Mouse (Mus musculus) kidney, embryonic 14.5 days (tissue): ENCODE data around the gene Zfp607a. TPM values are rescaled to one million over a fixed set of nuclear protein-coding genes. Genes with fewer than 3 reads are reported as not detected.
"Not testable (repeated sequence)": the region's sequence is repeated elsewhere in the genome, so short reads cannot be mapped to it uniquely, and the experiment has no call there.

Experiments
- ATAC-seq: fragments of 200-750 bp; cut with Nextera tagmentation; 2 replicates; pipeline ENCODE4 v1.8.0; 2017; ENCODE audit warnings: moderate number of reproducible peaks, mild to moderate bottlenecking, moderate TSS enrichment, moderate library complexity; ENCODE audit not compliant: low FRiP score, low TSS enrichment
- H3K27ac ChIP-seq: fragments of 300-500 bp; sonication (generic); 2 replicates; pipeline ENCODE4 v1.5.1; 2014; ENCODE audit warnings: low read depth, mild to moderate bottlenecking, low read length, moderate library complexity, mixed read lengths
- H3K27me3 ChIP-seq: fragments of 300-500 bp; sonication (generic); 2 replicates; pipeline ENCODE4 v1.6.1; 2014; ENCODE audit warnings: mild to moderate bottlenecking, low read length; ENCODE audit not compliant: control insufficient read depth, insufficient read depth
- H3K36me3 ChIP-seq: fragments of 300-500 bp; sonication (generic); 2 replicates; pipeline ENCODE4 v1.6.1; 2014; ENCODE audit warnings: low read length, mixed read lengths; ENCODE audit not compliant: control insufficient read depth, insufficient read depth
- H3K4me1 ChIP-seq: fragments of 300-500 bp; sonication (generic); 2 replicates; pipeline ENCODE4 v1.6.1; 2014; ENCODE audit warnings: low read length, mixed read lengths; ENCODE audit not compliant: control insufficient read depth, insufficient read depth
- H3K4me2 ChIP-seq: fragments of 300-500 bp; sonication (generic); replicated peaks from 2 replicates; pipeline ENCODE4 v1.6.1; 2014; ENCODE audit warnings: low read depth, mild to moderate bottlenecking, low read length
- H3K4me3 ChIP-seq: fragments of 300-500 bp; sonication (generic); 2 replicates; pipeline ENCODE4 v1.5.1; 2014; ENCODE audit warnings: mild to moderate bottlenecking, low read length
- H3K9ac ChIP-seq: fragments of 300-500 bp; sonication (generic); 2 replicates; pipeline ENCODE4 v1.6.1; 2014; ENCODE audit warnings: low read depth, mild to moderate bottlenecking, low read length, moderate library complexity
- H3K9me3 ChIP-seq: fragments of 300-500 bp; sonication (generic); 2 replicates; pipeline ENCODE4 v1.6.1; 2016; ENCODE audit warnings: low read length; ENCODE audit not compliant: control insufficient read depth
- WGBS: fragments of 180-500 bp; shearing (Covaris S2); extraction: QIAGEN DNeasy Blood & Tissue Kit; methylation state at CpG from one replicate; pipeline ENCODE4 v1.1.7; 2014; 5-methylcytosine and 5-hydroxymethylcytosine counted together
- polyA plus RNA-seq: library from polyadenylated mRNA; unstranded; fragments of >200 nt; fragmentation: Nextera tagmentation; extraction: Ambion mirVana; gene quantifications from 2 replicates; pipeline ENCODE4 v1.2.1, GENCODE M21; 2014

The Zfp607a gene
- polyA plus RNA-seq, 1 experiment from 2014 or later = 4.4 TPM

DNA sequence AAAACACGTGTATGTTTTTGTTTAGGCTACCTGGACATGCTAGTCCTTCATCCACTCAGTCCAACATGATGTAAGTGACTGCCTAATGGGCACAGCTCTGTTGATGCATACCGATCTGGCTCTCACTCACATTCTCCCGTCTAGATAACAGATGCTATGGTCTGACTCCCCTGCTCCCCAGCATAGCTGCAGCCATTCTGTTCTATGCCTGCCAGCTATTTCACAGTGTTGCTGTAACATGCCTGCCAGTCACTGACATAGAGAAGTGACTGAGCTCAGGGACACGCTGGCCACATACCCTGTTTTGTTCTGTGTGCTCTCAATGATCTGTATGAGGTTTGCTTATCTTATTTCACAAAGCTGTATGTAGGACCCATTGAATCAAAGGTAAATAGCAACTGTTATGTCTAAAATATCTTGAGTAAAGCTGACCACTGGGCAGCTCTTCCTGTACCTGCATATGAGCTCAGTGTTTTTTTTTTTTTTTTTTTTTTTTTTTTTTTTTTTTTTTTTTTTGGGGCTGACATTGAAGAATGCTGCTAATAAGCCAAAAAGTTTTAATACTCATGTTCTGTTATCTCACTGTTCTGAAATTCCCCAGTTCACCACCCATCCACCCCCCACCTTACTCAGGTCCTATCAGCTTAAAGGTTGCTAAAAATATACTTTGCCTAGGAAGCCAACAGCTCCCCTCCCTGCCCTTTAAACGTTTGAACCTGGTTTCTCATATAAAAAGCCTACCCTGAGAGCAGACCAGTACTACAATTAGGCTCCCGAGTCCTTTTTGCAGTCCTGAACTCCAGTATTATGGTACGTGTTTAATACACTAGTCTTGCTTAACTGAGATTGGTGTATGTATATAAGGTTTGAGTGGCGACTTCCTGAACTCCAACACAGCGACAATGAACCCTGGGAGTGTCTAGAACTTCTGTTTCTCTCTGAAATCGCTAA, 2.2 kb downstream of the Zfp607a start:
- peaks cover 6% of the 10 kb centered on the region; the same call in 1 of the 2 replicates for H3K36me3 ChIP-seq
- WGBS = 28% methylated on average over 10 of the region's 10 CpGs
- peak; percentile 37 for ATAC-seq
- H3K9ac ChIP-seq = peak overlapping the region; percentile 68
- no peaks in the 10 kb centered on the region for H3K9me3 ChIP-seq
- H3K4me1 ChIP-seq = no peaks in the 10 kb centered on the region
- H3K27ac ChIP-seq = no peak overlapping the region; the same call in 1 of the 2 replicates
- H3K4me2 ChIP-seq = peak overlapping the region; percentile 69
- no peaks in the 10 kb centered on the region for H3K27me3 ChIP-seq
- H3K4me3 ChIP-seq = peak overlapping the region; percentile 62

DNA sequence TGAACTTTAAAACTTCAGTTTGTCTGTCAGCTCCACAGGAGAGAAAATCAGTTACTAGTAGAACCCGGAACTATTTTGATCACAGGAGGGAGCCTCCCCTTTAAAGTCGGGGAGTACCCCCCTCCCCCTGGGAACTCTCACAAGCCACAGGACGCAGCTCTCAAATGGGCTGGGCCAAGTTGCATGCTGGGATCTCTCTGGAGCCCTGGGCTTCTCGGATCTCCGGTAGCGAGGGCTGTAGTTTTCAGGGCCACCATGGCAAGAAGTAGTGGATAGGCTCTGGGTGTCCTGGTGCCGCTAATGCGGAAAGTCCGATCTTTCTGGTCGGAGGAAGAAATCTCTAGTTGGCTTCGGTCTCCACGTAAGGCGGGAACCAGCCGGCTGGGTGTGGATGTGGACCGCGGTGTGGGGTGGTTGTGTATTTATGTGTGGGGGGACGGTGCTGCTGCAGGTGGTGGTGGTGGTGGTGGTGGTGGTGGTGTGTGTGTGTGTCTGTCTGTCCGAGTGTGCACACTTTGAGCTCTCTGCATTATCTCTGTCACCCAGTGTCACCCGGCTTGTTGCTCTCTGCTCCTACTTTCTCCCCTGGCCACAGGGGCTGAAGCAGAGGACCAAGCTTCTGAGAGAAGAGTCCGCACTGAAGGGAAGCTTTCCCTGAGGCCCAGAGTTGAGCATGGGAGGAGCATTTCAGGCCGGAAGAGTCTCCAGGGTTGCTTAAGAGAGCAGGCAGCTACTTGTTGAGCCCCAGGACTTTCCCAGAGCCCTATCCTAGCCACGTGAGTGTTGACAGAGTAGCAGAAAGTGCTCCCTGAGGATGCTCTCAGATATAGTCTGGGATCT, 3.3 kb downstream of the Zfp607a start:
- Histone ChIP-seq H3K36me3 (peaks cover 12% of the 10 kb centered on the region; the same call in 1 of the 2 replicates), H3K4me3 (peak overlapping the region; percentile 62), H3K9me3 (no peaks in the 10 kb centered on the region), H3K27me3 (no peaks in the 10 kb centered on the region), H3K4me1 (no peaks in the 10 kb centered on the region), H3K9ac (peak overlapping the region; percentile 68), H3K4me2 (peak overlapping the region; percentile 69), H3K27ac (peak overlapping the region; percentile 49; the same call in 1 of the 2 replicates)
- under 1% methylated on average over 22 of the region's 22 CpGs for WGBS
- ATAC-seq = peak; percentile 94

- not testable (repeated sequence) for H3K9me3 ChIP-seq, H3K4me3 ChIP-seq, H3K27ac ChIP-seq, H3K4me1 ChIP-seq, ATAC-seq, H3K4me2 ChIP-seq, H3K27me3 ChIP-seq, H3K9ac ChIP-seq
- whole genome bisulfite sequencing = 84% methylated on average over 4 of the region's 5 CpGs
- H3K36me3 ChIP-seq = peaks cover 20% of the 10 kb centered on the region; the same call in 1 of the 2 replicates
These were observed 5.3 kb downstream of the Zfp607a start for GRCm38 (mm10) chr7:27862578-27862977.

DNA sequence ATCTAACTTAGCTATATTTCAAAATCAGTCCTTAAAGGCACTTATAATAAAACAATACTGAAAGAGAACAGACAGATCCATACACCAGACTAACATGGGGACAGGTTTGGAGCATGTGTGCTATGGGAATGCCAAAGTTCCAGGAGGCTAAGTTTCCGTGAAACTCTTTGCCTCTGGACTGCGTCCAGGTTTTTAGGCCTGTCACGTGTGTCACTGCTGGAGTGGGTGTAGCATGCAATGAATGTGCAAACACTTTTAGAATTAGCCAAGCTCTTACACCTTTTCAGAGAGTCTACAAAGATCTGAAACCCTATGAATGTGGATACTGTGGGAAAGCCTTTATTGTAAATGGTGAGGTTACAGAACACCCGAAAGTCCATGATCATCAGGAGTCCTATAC, 24.4 kb downstream of the Zfp607a start:
- Histone ChIP-seq H3K4me2 (no peak overlapping the region), H3K36me3 (peaks cover 20% of the 10 kb centered on the region), H3K4me3 (no peak overlapping the region), H3K27me3 (no peaks in the 10 kb centered on the region), H3K27ac (no peak overlapping the region), H3K4me1 (no peaks in the 10 kb centered on the region), H3K9me3 (no peaks in the 10 kb centered on the region; the same call in 1 of the 2 replicates), H3K9ac (no peak overlapping the region)
- 91% methylated on average over 4 of the region's 4 CpGs for WGBS
- no peak for ATAC-seq

GRCm38 (mm10) chr7:27900601-27901000, 43.3 kb downstream of the Zfp607a start:
- H3K4me3 ChIP-seq = no peak overlapping the region
- H3K4me1 ChIP-seq = no peaks in the 10 kb centered on the region
- H3K4me2 ChIP-seq = no peak overlapping the region
- H3K27me3 ChIP-seq = no peaks in the 10 kb centered on the region
- H3K27ac ChIP-seq = no peak overlapping the region
- no peak for ATAC-seq
- H3K9me3 ChIP-seq = peaks cover 3% of the 10 kb centered on the region
- no peak overlapping the region for H3K9ac ChIP-seq
- no peaks in the 10 kb centered on the region for H3K36me3 ChIP-seq
- 90% methylated on average over 4 of the region's 4 CpGs for WGBS

GRCm38 (mm10) chr7:27905061-27905848, 47.9 kb downstream of the Zfp607a start:
- H3K9me3 ChIP-seq = peaks cover 3% of the 10 kb centered on the region
- no peaks in the 10 kb centered on the region for H3K4me1 ChIP-seq
- H3K4me3 ChIP-seq = no peak overlapping the region
- ATAC-seq = no peak
- H3K27ac ChIP-seq = no peak overlapping the region
- 73% methylated on average over 11 of the region's 11 CpGs for whole genome bisulfite sequencing
- no peak overlapping the region for H3K9ac ChIP-seq
- no peak overlapping the region for H3K4me2 ChIP-seq
- H3K27me3 ChIP-seq = no peaks in the 10 kb centered on the region
- no peaks in the 10 kb centered on the region for H3K36me3 ChIP-seq

GRCm38 (mm10) chr7:27910952-27911351, 53.6 kb downstream of the Zfp607a start:
- not testable (repeated sequence) for H3K27ac ChIP-seq, ATAC-seq, H3K27me3 ChIP-seq, H3K36me3 ChIP-seq, H3K4me1 ChIP-seq, H3K9ac ChIP-seq, H3K4me2 ChIP-seq, H3K4me3 ChIP-seq, H3K9me3 ChIP-seq
- WGBS = 94% methylated on average over 3 of the region's 4 CpGs

GRCm38 (mm10) chr7:27927041-27927440, 69.7 kb downstream of the Zfp607a start:
- not testable (repeated sequence) for H3K27ac ChIP-seq, H3K4me1 ChIP-seq, H3K4me2 ChIP-seq, H3K27me3 ChIP-seq, H3K4me3 ChIP-seq, H3K36me3 ChIP-seq, H3K9me3 ChIP-seq, ATAC-seq, H3K9ac ChIP-seq
- 49% methylated on average over 4 of the region's 4 CpGs for WGBS
